Mouse (Mus musculus) urinary bladder, postnatal 14 days (tissue): ENCODE measurements around the gene Rimbp3.

Experiments
- DNase-seq: peaks from one replicate; pipeline ENCODE4 v3.0.0; 2021; ENCODE audit warnings: low spot score

Rimbp3 gene

DNA sequence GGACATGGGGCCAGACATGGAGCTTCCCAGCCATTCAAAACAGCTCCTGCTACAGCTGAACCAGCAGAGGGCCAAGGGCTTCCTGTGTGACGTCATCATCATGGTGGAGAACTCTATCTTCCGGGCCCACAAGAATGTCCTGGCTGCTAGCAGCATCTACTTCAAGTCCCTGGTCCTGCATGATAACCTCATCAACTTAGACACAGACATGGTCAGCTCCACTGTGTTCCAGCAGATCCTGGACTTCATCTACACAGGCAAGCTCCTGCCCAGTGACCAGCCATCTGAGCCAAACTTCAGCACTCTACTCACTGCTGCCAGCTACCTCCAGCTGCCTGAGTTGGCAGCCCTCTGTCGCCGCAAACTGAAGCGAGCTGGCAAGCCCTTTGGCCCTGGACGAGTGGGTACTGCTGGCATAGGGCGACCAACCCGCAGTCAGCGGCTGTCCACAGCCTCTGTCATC, 49.0 kb downstream of the Rimbp3 start:
- no peak for DNase-seq

DNA sequence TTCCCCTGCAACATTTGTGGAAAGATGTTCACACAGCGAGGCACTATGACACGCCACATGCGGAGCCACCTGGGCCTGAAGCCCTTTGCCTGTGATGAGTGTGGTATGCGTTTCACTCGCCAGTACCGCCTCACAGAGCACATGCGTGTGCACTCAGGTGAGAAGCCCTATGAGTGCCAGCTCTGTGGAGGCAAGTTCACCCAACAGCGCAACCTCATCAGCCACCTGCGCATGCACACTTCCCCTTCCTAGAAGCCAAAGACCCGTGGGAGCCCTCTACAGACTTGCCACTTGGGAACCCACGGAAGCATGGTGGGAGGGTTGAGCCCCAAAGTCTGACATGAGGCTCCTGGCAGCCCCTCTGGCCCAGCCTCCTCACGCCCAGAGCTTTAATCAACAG, 50.5 kb downstream of the Rimbp3 start:
- DNase-seq = no peak

DNA sequence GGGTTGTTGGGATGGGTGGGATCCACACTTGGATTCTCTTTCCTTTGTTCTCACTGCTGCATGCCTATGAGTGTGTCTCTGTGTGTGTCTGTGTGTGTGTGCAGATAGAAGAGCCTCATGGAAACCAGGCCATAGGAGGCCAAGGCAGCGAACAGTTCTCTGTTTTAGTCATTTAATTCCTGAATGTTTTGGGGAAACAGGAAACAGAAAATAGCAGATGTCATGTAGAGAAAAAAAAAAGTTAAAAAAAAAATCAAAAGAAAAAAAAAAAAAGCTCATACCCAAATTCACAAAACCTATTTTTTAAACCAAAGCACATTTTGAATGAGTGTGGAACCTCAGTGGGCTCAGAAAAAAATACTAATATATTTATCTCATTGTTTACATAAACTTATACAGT, 52.9 kb downstream of the Rimbp3 start:
- DNase-seq = no peak
